Mouse (Mus musculus): ENCODE data around the gene Jpt1.
A peak's percentile ranks its signal among the peaks of the same experiment; 100 is the strongest.

GRCm38 (mm10) chr11:115491356-115492083 is 22.7 kb downstream of the Jpt1 start, which contains the start of gene Nt5c:
- TF ChIP-seq CTCF (IDR thresholded peaks at IDR 0.05) (peak; percentile 88), EP300 (IDR thresholded peaks at IDR 0.05; ENCODE audit: insufficient read depth, low read depth, low read length) (no peak), POLR2A (IDR thresholded peaks at IDR 0.05; ENCODE audit: insufficient read depth, low read depth, low read length) (peak; percentile 66)

Data from heart, adult 2 months (tissue).